Mouse (Mus musculus) retina, postnatal 1 day (tissue): ENCODE measurements around the gene Ptpn22.
"Not testable (repeated sequence)": the region's sequence is repeated elsewhere in the genome, so short reads cannot be mapped to it uniquely, and the experiment has no call there.

Experiments used
- DNase-seq: peaks from one replicate; pipeline ENCODE4 v3.0.0-alpha.2; 2012

Ptpn22 gene

GRCm38 (mm10) chr3:103858881-103859801, at the start of gene Ptpn22:
Gene Ptpn22 (plus strand): TSS chr3:103859795.
- DNase-seq = no peak

- DNase-seq = no peak
These were observed 49.8 kb upstream of the Ptpn22 start for GRCm38 (mm10) chr3:103809799-103810150.

GRCm38 (mm10) chr3:103810967-103811366, 48.6 kb upstream of the Ptpn22 start:
- DNase-seq = no peak

- no peak for DNase-seq
These were observed 32.0 kb upstream of the Ptpn22 start for GRCm38 (mm10) chr3:103827548-103827947.

GRCm38 (mm10) chr3:103829036-103829435, 30.6 kb upstream of the Ptpn22 start:
- no peak for DNase-seq

- DNase-seq = not testable (repeated sequence)
These were observed 28.9 kb upstream of the Ptpn22 start for GRCm38 (mm10) chr3:103830681-103831080.

GRCm38 (mm10) chr3:103831146-103831545, 28.4 kb upstream of the Ptpn22 start:
- DNase-seq = no peak

- DNase-seq = no peak
These were observed 27.2 kb upstream of the Ptpn22 start, which contains the start of gene Bcl2l15 for GRCm38 (mm10) chr3:103832426-103832825. Gene Bcl2l15 (plus strand): TSS chr3:103832601.

- DNase-seq = no peak
These were observed 25.6 kb upstream of the Ptpn22 start for GRCm38 (mm10) chr3:103834001-103834400.

GRCm38 (mm10) chr3:103835272-103835950, 24.2 kb upstream of the Ptpn22 start:
- DNase-seq = no peak

- DNase-seq = no peak
These were observed 23.7 kb upstream of the Ptpn22 start for GRCm38 (mm10) chr3:103835951-103836310.

- no peak for DNase-seq
These were observed 23.1 kb upstream of the Ptpn22 start for GRCm38 (mm10) chr3:103836453-103836852.

GRCm38 (mm10) chr3:103839711-103840110, 19.9 kb upstream of the Ptpn22 start:
- no peak for DNase-seq

GRCm38 (mm10) chr3:103840195-103840594, 19.4 kb upstream of the Ptpn22 start:
- not testable (repeated sequence) for DNase-seq

- not testable (repeated sequence) for DNase-seq
These were observed 18.6 kb upstream of the Ptpn22 start for GRCm38 (mm10) chr3:103840946-103841345.

- no peak for DNase-seq
These were observed 8.8 kb upstream of the Ptpn22 start for GRCm38 (mm10) chr3:103850644-103851363.

GRCm38 (mm10) chr3:103851481-103851880, 8.1 kb upstream of the Ptpn22 start:
- DNase-seq = no peak

GRCm38 (mm10) chr3:103851882-103852281, 7.7 kb upstream of the Ptpn22 start:
- DNase-seq = no peak

GRCm38 (mm10) chr3:103852565-103853299, 6.9 kb upstream of the Ptpn22 start:
- DNase-seq = peak; percentile 61

- no peak for DNase-seq
These were observed 5.8 kb upstream of the Ptpn22 start for GRCm38 (mm10) chr3:103853804-103854203.

GRCm38 (mm10) chr3:103857036-103857805, 2.4 kb upstream of the Ptpn22 start:
- no peak for DNase-seq
